Mouse (Mus musculus) ES-Bruce4 (cell line): ENCODE results near the gene Traf4.

ENCODE experiments used
- CTCF ChIP-seq: IDR thresholded peaks from one replicate; pipeline ENCODE4 v1.8.1; 2011; ENCODE audit warnings: low read depth, low read length
- POLR2A ChIP-seq: IDR thresholded peaks from one replicate; pipeline ENCODE4 v1.8.1; 2011; ENCODE audit warnings: low read length; ENCODE audit not compliant: insufficient read depth

- no peak for TF ChIP-seq POLR2A
- TF ChIP-seq CTCF, result no peak
Measured at GRCm38 (mm10) chr11:78174506-78174905, 9.1 kb upstream of the Traf4 start.
